Comparison of ENCODE assay signal across 9 mouse cellular contexts in the genomic region with DNA sequence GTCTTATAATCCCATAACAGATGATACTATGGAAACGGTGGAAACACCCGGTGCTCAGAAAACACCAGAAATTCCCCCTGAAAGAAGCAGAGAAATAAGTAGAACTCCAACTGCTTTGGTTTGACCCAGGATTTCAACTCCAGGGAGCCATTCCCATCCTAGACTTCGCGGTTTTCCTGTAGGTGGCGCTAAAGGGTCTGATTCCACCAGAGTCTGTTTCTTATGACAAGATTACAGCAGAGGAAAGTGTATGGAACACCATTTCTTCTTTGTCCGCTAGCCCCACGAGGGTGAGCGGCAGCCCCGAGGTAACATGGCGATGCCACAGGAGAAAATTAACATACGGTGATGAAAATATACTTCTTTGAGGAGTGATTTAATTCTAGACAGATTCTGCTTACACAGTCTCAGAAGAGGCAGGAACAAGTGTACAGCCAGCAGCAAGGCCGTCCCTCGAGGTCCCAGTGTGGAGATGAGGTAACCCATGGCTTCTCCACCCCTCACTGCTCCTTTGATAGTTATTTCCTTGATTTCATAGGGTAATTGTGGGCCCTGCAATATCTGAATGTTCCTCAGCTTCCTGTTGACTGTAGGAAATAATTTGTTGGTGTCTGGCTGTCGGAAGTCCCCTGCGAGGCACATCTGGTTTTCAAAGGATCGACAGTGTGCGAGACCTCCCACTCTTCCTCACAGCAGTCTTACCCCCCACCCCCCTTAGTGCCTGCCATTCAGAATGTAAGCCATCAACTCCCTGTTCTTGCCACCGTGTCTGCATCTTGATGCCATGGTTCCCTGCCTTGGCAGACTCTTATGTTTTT. TPM values are rescaled to one million over a fixed set of nuclear protein-coding genes. Genes with fewer than 3 reads are reported as not detected.
A peak's percentile ranks its signal among the peaks of the same experiment; 100 is the strongest.
DNase-seq lines count a peak whose midpoint lies in the region; ATAC-seq and TF ChIP-seq lines count a peak whose summit lies in the region.
"Had no signal": no experiment of that assay in that cellular context is flagged by ENCODE, and none has a peak within 500 bp of the region (broad histone marks: within the 10 kb centered on the region; RNA-seq: fewer than 3 reads in every experiment).

No protein-coding gene starts in this region.

- TF ChIP-seq CTCF in CH12.LX (conservative IDR thresholded peaks at IDR 0.05 in 1 of 2, IDR thresholded peaks at IDR 0.05 in 1 of 2; ENCODE audit: low read depth in 2 of 2, low read length in 2 of 2), result peak; percentile 82 to 92
- TF ChIP-seq CTCF in lung, embryonic 14.5 days (IDR thresholded peaks at IDR 0.05; ENCODE audit: low read depth), result peak; percentile 85

- no peak overlapping the region for H3K4me3 ChIP-seq in CH12.LX (replicated peaks in 1 of 3; ENCODE audit: low read depth in 2 of 3, low read length in 2 of 3, poor library complexity in 1 of 3)
- no peak overlapping the region for H3K4me3 ChIP-seq in forebrain, embryonic 15.5 days
- no peak overlapping the region for H3K4me3 ChIP-seq in lung, embryonic 14.5 days (ENCODE audit: low read depth, low read length)
- H3K4me3 ChIP-seq: embryonic facial prominence, embryonic 12.5 days had no signal

- peak; percentile 92 for ATAC-seq in forebrain, embryonic 15.5 days (replicated peaks)
- peak; percentile 79; the same call in 1 of the 2 replicates for ATAC-seq in lung, embryonic 14.5 days (ENCODE audit: insufficient read depth)

- intact Hi-C loops in heart, postnatal 25 days (cut with DNase I), result loop anchor here (1.0 to 2.0 kb wide), 3 partner anchors 65 to 659 kb away; no protein-coding TSS in a partner anchor

- 27% methylated on average over 18 of the region's 18 CpGs for WGBS in forebrain, embryonic 15.5 days
- 21% methylated on average over 18 of the region's 18 CpGs for WGBS in lung, embryonic 14.5 days

- no peaks in the 10 kb centered on the region for H3K27me3 ChIP-seq in CH12.LX (replicated peaks)
- no peaks in the 10 kb centered on the region for H3K27me3 ChIP-seq in forebrain, embryonic 15.5 days
- no peaks in the 10 kb centered on the region for H3K27me3 ChIP-seq in lung, embryonic 14.5 days (ENCODE audit: insufficient read depth, low read length)
- H3K27me3 ChIP-seq: embryonic facial prominence, embryonic 12.5 days had no signal

- no peaks in the 10 kb centered on the region for H3K36me3 ChIP-seq in CH12.LX (replicated peaks in 1 of 2; ENCODE audit: control insufficient read depth in 1 of 2, insufficient read depth in 1 of 2, low read length in 1 of 2)
- no peaks in the 10 kb centered on the region for H3K36me3 ChIP-seq in forebrain, embryonic 15.5 days
- H3K36me3 ChIP-seq in lung, embryonic 14.5 days (ENCODE audit: insufficient read depth), result no peaks in the 10 kb centered on the region
- H3K36me3 ChIP-seq: embryonic facial prominence, embryonic 12.5 days had no signal

- TF ChIP-seq RAD21 in CH12.LX (IDR thresholded peaks at IDR 0.05; ENCODE audit: low read depth, low read length), result peak; percentile 91

- dilution Hi-C loops in CH12.LX (cut with MboI; ENCODE audit: extremely low pct_ligation_motif_present, extremely low pct_unique_long_range_greater_than_20kb, low sequenced_read_pairs), result no loop called here

- in situ Hi-C loops in CH12.LX (cut with MboI; ENCODE audit: low pct_ligation_motif_present, low pct_unique_long_range_greater_than_20kb, low sequenced_read_pairs), result no loop called here

- H3K9ac ChIP-seq in CH12.LX (ENCODE audit: insufficient read depth, low read depth), result no peak overlapping the region
- no peak overlapping the region for H3K9ac ChIP-seq in forebrain, embryonic 15.5 days (replicated peaks)
- no peak overlapping the region for H3K9ac ChIP-seq in lung, embryonic 14.5 days
- H3K9ac ChIP-seq: embryonic facial prominence, embryonic 12.5 days had no signal

- H3K4me1 ChIP-seq in CH12.LX (ENCODE audit: control insufficient read depth in 1 of 2, insufficient read depth in 2 of 2), result peaks cover 6 to 16% of the 10 kb centered on the region in 2 experiments; a peak in 3 of 4 replicates
- peaks cover 11% of the 10 kb centered on the region; the same call in 1 of the 2 replicates for H3K4me1 ChIP-seq in forebrain, embryonic 15.5 days
- H3K4me1 ChIP-seq in lung, embryonic 14.5 days (ENCODE audit: insufficient read depth), result no peaks in the 10 kb centered on the region
- H3K4me1 ChIP-seq: embryonic facial prominence, embryonic 12.5 days had no signal

- no peak for TF ChIP-seq POLR2A in CH12.LX (IDR thresholded peaks at IDR 0.05; ENCODE audit: low read depth, low read length)

- no peak for TF ChIP-seq EP300 in CH12.LX (IDR thresholded peaks at IDR 0.05; ENCODE audit: low read length)

- H3K4me2 ChIP-seq in CH12.LX (ENCODE audit: insufficient read depth, low read depth, poor library complexity, severe bottlenecking), result no peak overlapping the region
- no peak overlapping the region for H3K4me2 ChIP-seq in forebrain, embryonic 15.5 days (replicated peaks)
- H3K4me2 ChIP-seq in lung, embryonic 14.5 days, result 0 out of 2 replicates have a peak overlapping the region, but pooled peaks have one; percentile 1
- H3K4me2 ChIP-seq: embryonic facial prominence, embryonic 12.5 days had no signal

- no peaks in the 10 kb centered on the region for H3K79me2 ChIP-seq in CH12.LX (replicated peaks; ENCODE audit: control insufficient read depth, extremely low read depth, insufficient read depth, poor library complexity, severe bottlenecking)

- peak; percentile 76 for DNase-seq in CH12.LX (ENCODE audit: extremely low read depth)
- DNase-seq in c-Kit-positive CD71-positive TER-119-negative erythroid progenitor cells, embryonic 14.5 days (ENCODE audit: low read depth), result peak; percentile 50
- DNase-seq in heart, postnatal 25 days (ENCODE audit: low spot score), result peak; percentile 27
- peak; percentile 90 to 91 for DNase-seq in kidney, postnatal 4 days
- DNase-seq in lung, embryonic 14.5 days, result peak; percentile 94
- peak; percentile 49 for DNase-seq in ovary, postnatal 10 days (ENCODE audit: low spot score)
- DNase-seq in thymus, postnatal 10 days (ENCODE audit: low spot score in 2 of 2), result peak; percentile 42 to 74

- no peaks in the 10 kb centered on the region for H3K9me3 ChIP-seq in CH12.LX (replicated peaks; ENCODE audit: low read length)
- no peaks in the 10 kb centered on the region for H3K9me3 ChIP-seq in forebrain, embryonic 15.5 days
- no peaks in the 10 kb centered on the region for H3K9me3 ChIP-seq in lung, embryonic 14.5 days (ENCODE audit: low read depth, low read length)
- H3K9me3 ChIP-seq: embryonic facial prominence, embryonic 12.5 days had no signal

- no peak overlapping the region for H3K27ac ChIP-seq in CH12.LX (ENCODE audit: insufficient read depth, low read depth)
- H3K27ac ChIP-seq in forebrain, embryonic 15.5 days (replicated peaks), result 0 out of 2 replicates have a peak overlapping the region, but pooled peaks have one; percentile 29
- no peak overlapping the region for H3K27ac ChIP-seq in lung, embryonic 14.5 days (ENCODE audit: low read depth)
- H3K27ac ChIP-seq: embryonic facial prominence, embryonic 12.5 days had no signal

TF ChIP-seq in CH12.LX, 34 proteins besides CTCF, POLR2A, EP300 and RAD21:
- TF ChIP-seq ZC3H11A (IDR thresholded peaks at IDR 0.05; ENCODE audit: low read depth, low read length) (peak; percentile 64), SMC3 (IDR thresholded peaks at IDR 0.05; ENCODE audit: low read depth, low read length) (peak; percentile 90), POLR2AphosphoS2 (IDR thresholded peaks at IDR 0.05; ENCODE audit: low read depth, low read length) (no peak), CHD1 (IDR thresholded peaks at IDR 0.05; ENCODE audit: low read depth, low read length) (no peak), ETS1 (conservative IDR thresholded peaks at IDR 0.05; ENCODE audit: low read depth, low read length) (no peak)

RNA-seq across cellular contexts. Expression of gene Setd7, which starts 23.1 kb away (rescaled TPM):
- 21.7 and 23.6 TPM in 2 replicates for total RNA-seq in CH12.LX (2012; rRNA removed)
- total RNA-seq in CH12.LX (2014; rRNA removed), result 16.2 and 16.6 TPM in 2 replicates
- polyA plus RNA-seq in CH12.LX (2012; ENCODE audit: insufficient read length, low read depth), result 28.9 and 34.3 TPM in 2 replicates
- 4.4 and 5.5 TPM in 2 replicates for polyA plus RNA-seq in forebrain, embryonic 15.5 days (2015; fragmentation: Nextera tagmentation; extraction: Ambion mirVana)
- total RNA-seq in heart, postnatal 25 days (2021), result 10 to 100 TPM; 55.4 to 64.8 TPM
- polyA plus RNA-seq in lung, embryonic 14.5 days (2014; fragmentation: Nextera tagmentation; extraction: Ambion mirVana), result 4.3 and 4.5 TPM in 2 replicates

Comparison
In these comparisons a context has a peak if more than half of its experiments do, and no peak if none do; other contexts are left out.
1. DNase-seq: peak in every context shown above with its lines; median percentile 94 in lung, embryonic 14.5 days; 90 in kidney, postnatal 4 days; 76 in CH12.LX; 58 in thymus, postnatal 10 days; 50 in c-Kit-positive CD71-positive TER-119-negative erythroid progenitor cells, embryonic 14.5 days; 49 in ovary, postnatal 10 days; 27 in heart, postnatal 25 days.